Mouse (Mus musculus) lung, embryonic 14.5 days (tissue): ENCODE results near the gene Dlg2. TPM values are rescaled to one million over a fixed set of nuclear protein-coding genes. Genes with fewer than 3 reads are reported as not detected.

Experiments
- ATAC-seq: fragments of 200-750 bp; cut with Nextera tagmentation; 2 replicates; pipeline ENCODE4 v1.8.0; 2017; ENCODE audit warnings: mild to moderate bottlenecking, moderate TSS enrichment, moderate library complexity; ENCODE audit not compliant: insufficient read depth
- DNase-seq: peaks from one replicate; pipeline ENCODE4 v3.0.0-alpha.2; 2015
- H3K27ac ChIP-seq: fragments of 300-500 bp; sonication (generic); 2 replicates; pipeline ENCODE4 v1.5.1; 2014; ENCODE audit warnings: low read depth, mild to moderate bottlenecking, moderate library complexity
- H3K27me3 ChIP-seq: fragments of 300-500 bp; sonication (generic); 2 replicates; pipeline ENCODE4 v1.6.1; 2014; ENCODE audit warnings: low read length, control low read depth; ENCODE audit not compliant: insufficient read depth
- H3K36me3 ChIP-seq: fragments of 300-500 bp; sonication (generic); 2 replicates; pipeline ENCODE4 v1.6.1; 2014; ENCODE audit warnings: control low read depth; ENCODE audit not compliant: insufficient read depth
- H3K4me1 ChIP-seq: fragments of 300-500 bp; sonication (generic); 2 replicates; pipeline ENCODE4 v1.6.1; 2014; ENCODE audit warnings: antibody characterized with exemption, control low read depth; ENCODE audit not compliant: insufficient read depth
- H3K4me2 ChIP-seq: fragments of 300-500 bp; sonication (generic); 2 replicates; pipeline ENCODE4 v1.6.1; 2014; ENCODE audit warnings: mild to moderate bottlenecking
- H3K4me3 ChIP-seq: fragments of 300-500 bp; sonication (generic); 2 replicates; pipeline ENCODE4 v1.5.1; 2014; ENCODE audit warnings: low read depth, low read length
- H3K9ac ChIP-seq: fragments of 300-500 bp; sonication (generic); 2 replicates; pipeline ENCODE4 v1.6.1; 2014
- H3K9me3 ChIP-seq: fragments of 300-500 bp; sonication (generic); 2 replicates; pipeline ENCODE4 v1.6.1; 2016; ENCODE audit warnings: low read depth, low read length, control low read depth
- CTCF ChIP-seq: IDR thresholded peaks from 2 replicates; pipeline ENCODE4 v1.5.1; 2016; ENCODE audit warnings: antibody characterized with exemption, low read depth
- WGBS: fragments of 180-500 bp; shearing (Covaris S2); extraction: QIAGEN DNeasy Blood & Tissue Kit; methylation state at CpG from one replicate; pipeline ENCODE4 v1.1.7; 2014; 5-methylcytosine and 5-hydroxymethylcytosine counted together
- polyA plus RNA-seq: library from polyadenylated mRNA; unstranded; fragments of >200 nt; fragmentation: Nextera tagmentation; extraction: Ambion mirVana; gene quantifications from 2 replicates; pipeline ENCODE4 v1.2.1, GENCODE M21; 2014

Dlg2 gene
- polyA plus RNA-seq, 1 experiment from 2014 or later = 0.25 TPM

- 59% methylated on average over 6 of the region's 6 CpGs for WGBS
- no peak overlapping the region for H3K9ac ChIP-seq
Measured at GRCm38 (mm10) chr7:92189149-92189548, 1712.7 kb downstream of the Dlg2 start.

DNA sequence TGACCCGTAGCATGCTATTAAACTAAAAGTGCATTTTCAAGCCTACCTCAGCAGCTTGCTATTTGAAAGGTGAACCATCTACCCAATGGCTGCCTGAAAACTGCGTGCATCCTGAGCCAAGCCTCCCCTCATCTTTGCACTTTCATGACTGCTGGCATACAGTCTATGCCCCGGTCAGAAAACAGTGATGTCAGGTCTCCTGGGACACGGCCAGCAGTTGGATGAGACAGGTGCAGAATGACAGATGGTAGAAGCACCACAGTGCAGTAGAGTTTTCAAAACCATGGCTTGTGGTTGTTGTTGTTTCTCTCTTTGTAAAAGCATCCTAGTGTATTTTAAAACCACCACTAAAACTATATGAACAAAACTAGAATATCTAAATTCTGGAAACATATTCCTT, 1719.5 kb downstream of the Dlg2 start:
- H3K9me3 ChIP-seq = no peaks in the 10 kb centered on the region
- no peak overlapping the region for H3K27ac ChIP-seq
- H3K4me2 ChIP-seq = no peak overlapping the region
- H3K4me1 ChIP-seq = no peaks in the 10 kb centered on the region
- TF ChIP-seq CTCF = no peak
- no peak overlapping the region for H3K9ac ChIP-seq
- 67% methylated on average over 4 of the region's 4 CpGs for WGBS
- H3K36me3 ChIP-seq = no peaks in the 10 kb centered on the region
- no peak for DNase-seq
- no peak overlapping the region for H3K4me3 ChIP-seq
- H3K27me3 ChIP-seq = no peaks in the 10 kb centered on the region
- ATAC-seq = no peak

More at GRCm38 (mm10) chr7:92189149-92189548, 1712.7 kb downstream of the Dlg2 start:
- no peak overlapping the region for H3K27ac ChIP-seq
- no peaks in the 10 kb centered on the region for H3K36me3 ChIP-seq
- H3K9me3 ChIP-seq = no peaks in the 10 kb centered on the region
- DNase-seq (no peak), ATAC-seq (no peak)
- no peaks in the 10 kb centered on the region for H3K27me3 ChIP-seq
- H3K4me1 ChIP-seq = no peaks in the 10 kb centered on the region
- H3K4me3 ChIP-seq = no peak overlapping the region
- TF ChIP-seq CTCF = no peak
- no peak overlapping the region for H3K4me2 ChIP-seq

GRCm38 (mm10) chr7:92197621-92198020, 1721.1 kb downstream of the Dlg2 start:
- no peak for DNase-seq
- no peak for TF ChIP-seq CTCF

GRCm38 (mm10) chr7:92199131-92199530, 1722.7 kb downstream of the Dlg2 start:
- no peak overlapping the region for H3K27ac ChIP-seq
- no peaks in the 10 kb centered on the region for H3K27me3 ChIP-seq
- DNase-seq (no peak), ATAC-seq (no peak)
- H3K36me3 ChIP-seq = no peaks in the 10 kb centered on the region
- H3K4me1 ChIP-seq = no peaks in the 10 kb centered on the region
- no peak overlapping the region for H3K9ac ChIP-seq
- H3K4me2 ChIP-seq = no peak overlapping the region
- TF ChIP-seq CTCF = no peak
- no peaks in the 10 kb centered on the region for H3K9me3 ChIP-seq
- H3K4me3 ChIP-seq = no peak overlapping the region
- 52% methylated on average over 1 of the region's 1 CpGs for WGBS

More at GRCm38 (mm10) chr7:92197621-92198020, 1721.1 kb downstream of the Dlg2 start:
- WGBS = 46% methylated on average over 3 of the region's 3 CpGs
- no peak overlapping the region for H3K27ac ChIP-seq
- H3K9me3 ChIP-seq = no peaks in the 10 kb centered on the region
- H3K4me1 ChIP-seq = no peaks in the 10 kb centered on the region
- H3K4me3 ChIP-seq = no peak overlapping the region
- no peak overlapping the region for H3K9ac ChIP-seq
- H3K36me3 ChIP-seq = no peaks in the 10 kb centered on the region
- H3K27me3 ChIP-seq = no peaks in the 10 kb centered on the region
- ATAC-seq = no peak
- no peak overlapping the region for H3K4me2 ChIP-seq

GRCm38 (mm10) chr7:92210701-92211100, 1734.2 kb downstream of the Dlg2 start:
- no peaks in the 10 kb centered on the region for H3K4me1 ChIP-seq
- H3K4me2 ChIP-seq = no peak overlapping the region
- no peak overlapping the region for H3K4me3 ChIP-seq
- H3K27ac ChIP-seq = no peak overlapping the region
- H3K9me3 ChIP-seq = no peaks in the 10 kb centered on the region
- H3K27me3 ChIP-seq = no peaks in the 10 kb centered on the region
- 79% methylated on average over 5 of the region's 5 CpGs for WGBS
- H3K9ac ChIP-seq = no peak overlapping the region
- TF ChIP-seq CTCF = no peak
- no peak for DNase-seq
- H3K36me3 ChIP-seq = no peaks in the 10 kb centered on the region
- no peak for ATAC-seq

GRCm38 (mm10) chr7:92213751-92214150, 1737.3 kb downstream of the Dlg2 start:
- Histone ChIP-seq H3K9ac (no peak overlapping the region), H3K4me1 (no peaks in the 10 kb centered on the region), H3K27ac (no peak overlapping the region), H3K9me3 (no peaks in the 10 kb centered on the region), H3K4me3 (no peak overlapping the region), H3K27me3 (no peaks in the 10 kb centered on the region), H3K36me3 (no peaks in the 10 kb centered on the region), H3K4me2 (no peak overlapping the region)
- ATAC-seq (no peak), DNase-seq (no peak)
- TF ChIP-seq CTCF = no peak
- WGBS = 86% methylated on average over 5 of the region's 5 CpGs

GRCm38 (mm10) chr7:92218171-92218570, 1741.7 kb downstream of the Dlg2 start:
- no peak for TF ChIP-seq CTCF
- no peak overlapping the region for H3K4me2 ChIP-seq

DNA sequence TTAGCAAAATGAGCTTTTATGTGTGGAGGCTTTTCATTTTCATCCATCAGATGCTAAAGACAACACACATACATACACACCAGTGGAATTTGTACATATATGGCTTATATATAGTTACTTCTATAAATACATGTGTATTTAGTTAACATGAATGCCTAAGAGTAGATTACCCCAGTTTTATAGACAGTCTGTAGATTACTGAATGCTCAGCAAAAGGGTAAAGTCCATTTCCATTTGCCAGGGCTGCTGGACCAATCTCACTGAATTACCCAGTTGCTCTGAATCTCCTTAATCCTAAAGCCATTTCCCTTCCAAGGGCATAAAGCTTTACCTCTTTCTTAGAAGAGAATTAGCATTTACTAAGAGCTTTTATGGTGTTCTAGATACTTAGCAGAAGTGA, 1744.1 kb downstream of the Dlg2 start:
- Histone ChIP-seq H3K9ac (no peak overlapping the region), H3K4me2 (no peak overlapping the region), H3K4me3 (no peak overlapping the region), H3K27me3 (no peaks in the 10 kb centered on the region), H3K4me1 (no peaks in the 10 kb centered on the region), H3K9me3 (no peaks in the 10 kb centered on the region), H3K36me3 (no peaks in the 10 kb centered on the region), H3K27ac (no peak overlapping the region)
- no peak for TF ChIP-seq CTCF
- no peak for DNase-seq
- no peak for ATAC-seq

More at GRCm38 (mm10) chr7:92218171-92218570, 1741.7 kb downstream of the Dlg2 start:
- no peak overlapping the region for H3K9ac ChIP-seq
- ATAC-seq (no peak), DNase-seq (no peak)
- H3K4me3 ChIP-seq = no peak overlapping the region
- no peaks in the 10 kb centered on the region for H3K4me1 ChIP-seq
- no peaks in the 10 kb centered on the region for H3K9me3 ChIP-seq
- no peaks in the 10 kb centered on the region for H3K27me3 ChIP-seq
- no peaks in the 10 kb centered on the region for H3K36me3 ChIP-seq
- H3K27ac ChIP-seq = no peak overlapping the region
